Mouse (Mus musculus): ENCODE data around the gene Defa26. TPM values are rescaled to one million over a fixed set of nuclear protein-coding genes. Genes with fewer than 3 reads are reported as not detected.
"Not testable (repeated sequence)": the region's sequence is repeated elsewhere in the genome, so short reads cannot be mapped to it uniquely, and the experiment has no call there.

Defa26 gene
- polyA plus RNA-seq (2014; fragmentation: Nextera tagmentation; extraction: Ambion mirVana): not detected in 2 replicates

DNA sequence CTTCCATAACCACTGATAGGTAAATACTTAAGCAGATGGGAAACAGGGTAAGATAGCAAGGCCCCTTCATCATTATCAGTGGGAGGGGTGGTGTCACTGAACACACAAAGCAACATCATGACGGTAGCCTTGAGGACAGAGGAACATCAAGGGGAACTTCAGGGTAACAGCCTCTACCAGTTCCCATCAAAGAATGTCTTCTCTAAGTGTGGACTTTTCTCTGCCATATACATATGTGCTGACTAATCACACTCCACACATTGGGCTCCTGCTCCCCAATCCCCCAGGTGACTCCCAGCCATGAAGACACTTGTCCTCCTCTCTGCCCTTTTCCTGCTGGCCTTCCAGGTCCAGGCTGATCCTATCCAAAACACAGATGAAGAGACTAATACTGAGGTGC, at the start of gene Defa26:
Defa26 (plus strand) TSS at position 301 of the 400 bp plus-strand sequence.
- not testable (repeated sequence) for H3K4me3 ChIP-seq (ENCODE audit: low read depth, low read length); H3K9me3 ChIP-seq (ENCODE audit: control insufficient read depth, low read length); H3K27ac ChIP-seq (ENCODE audit: low read depth, low read length); DNase-seq (ENCODE audit: low spot score); H3K36me3 ChIP-seq (ENCODE audit: control insufficient read depth, insufficient read depth, low read length); H3K4me1 ChIP-seq (replicated peaks; ENCODE audit: control insufficient read depth, insufficient read depth, low read length); H3K4me2 ChIP-seq (replicated peaks; ENCODE audit: low read depth, low read length); H3K27me3 ChIP-seq (ENCODE audit: control insufficient read depth, insufficient read depth, low read length); ATAC-seq (ENCODE audit: low FRiP score); H3K9ac ChIP-seq (ENCODE audit: low read depth, low read length)
- no CpG with 5 or more reads among the region's 1 CpGs for WGBS

DNA sequence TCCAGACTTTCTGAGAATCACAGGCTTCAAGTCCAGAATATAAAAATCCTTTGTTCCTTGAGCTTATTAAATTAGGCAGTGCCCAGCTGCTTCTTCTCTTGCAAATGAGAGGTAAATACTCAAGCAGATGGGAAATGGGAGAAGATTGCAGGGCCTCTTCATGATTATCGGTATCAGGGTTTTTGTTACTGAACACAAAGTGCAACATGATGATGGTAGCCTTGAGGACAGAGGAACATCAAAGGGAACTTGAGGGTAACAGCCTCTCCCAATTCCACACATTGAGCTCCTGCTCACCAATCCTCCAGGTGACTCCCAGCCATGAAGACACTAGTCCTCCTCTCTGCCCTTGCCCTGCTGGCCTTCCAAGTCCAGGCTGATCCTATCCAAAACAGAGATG, 35.3 kb upstream of the Defa26 start, which contains the start of gene Defa28:
Defa28 (plus strand) TSS at position 301 of the 400 bp plus-strand sequence.
- H3K36me3 ChIP-seq (ENCODE audit: control insufficient read depth, insufficient read depth, low read length); H3K9ac ChIP-seq (ENCODE audit: low read depth, low read length); H3K27ac ChIP-seq (ENCODE audit: low read depth, low read length); H3K4me2 ChIP-seq (replicated peaks; ENCODE audit: low read depth, low read length); H3K27me3 ChIP-seq (ENCODE audit: control insufficient read depth, insufficient read depth, low read length); DNase-seq (ENCODE audit: low spot score); H3K4me3 ChIP-seq (ENCODE audit: low read depth, low read length); H3K9me3 ChIP-seq (ENCODE audit: control insufficient read depth, low read length); H3K4me1 ChIP-seq (replicated peaks; ENCODE audit: control insufficient read depth, insufficient read depth, low read length); ATAC-seq (ENCODE audit: low FRiP score): not testable (repeated sequence)
- WGBS: no CpG with 5 or more reads among the region's 1 CpGs

DNA sequence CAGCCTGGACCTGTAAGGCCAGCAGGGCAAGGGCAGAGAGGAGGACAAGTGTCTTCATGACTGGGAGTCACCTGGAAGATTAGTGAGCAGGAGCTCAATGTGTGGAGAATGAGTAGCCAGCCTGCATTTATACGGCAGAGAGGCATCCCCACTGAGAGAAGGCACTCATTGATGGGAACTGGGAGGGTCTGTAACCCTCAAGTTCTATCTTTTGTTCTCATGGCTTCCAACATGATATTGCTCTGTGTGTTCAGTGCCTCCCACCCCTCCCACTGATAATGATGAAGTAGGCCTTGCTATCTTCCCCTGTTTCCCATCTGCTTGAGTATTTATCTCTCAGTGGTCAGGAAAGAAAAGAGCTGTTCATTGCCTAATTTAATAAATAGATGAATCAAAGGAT, 23.6 kb upstream of the Defa26 start, which contains the start of gene Gm7861:
Gm7861 (minus strand) TSS at position 101 of the 400 bp plus-strand sequence.
- not testable (repeated sequence) for H3K4me3 ChIP-seq (ENCODE audit: low read depth, low read length); H3K9me3 ChIP-seq (ENCODE audit: control insufficient read depth, low read length); H3K9ac ChIP-seq (ENCODE audit: low read depth, low read length); H3K27me3 ChIP-seq (ENCODE audit: control insufficient read depth, insufficient read depth, low read length); H3K27ac ChIP-seq (ENCODE audit: low read depth, low read length); H3K4me1 ChIP-seq (replicated peaks; ENCODE audit: control insufficient read depth, insufficient read depth, low read length); H3K36me3 ChIP-seq (ENCODE audit: control insufficient read depth, insufficient read depth, low read length); ATAC-seq (ENCODE audit: low FRiP score); DNase-seq (ENCODE audit: low spot score); H3K4me2 ChIP-seq (replicated peaks; ENCODE audit: low read depth, low read length)
- WGBS: no CpG with 5 or more reads among the region's 1 CpGs

DNA sequence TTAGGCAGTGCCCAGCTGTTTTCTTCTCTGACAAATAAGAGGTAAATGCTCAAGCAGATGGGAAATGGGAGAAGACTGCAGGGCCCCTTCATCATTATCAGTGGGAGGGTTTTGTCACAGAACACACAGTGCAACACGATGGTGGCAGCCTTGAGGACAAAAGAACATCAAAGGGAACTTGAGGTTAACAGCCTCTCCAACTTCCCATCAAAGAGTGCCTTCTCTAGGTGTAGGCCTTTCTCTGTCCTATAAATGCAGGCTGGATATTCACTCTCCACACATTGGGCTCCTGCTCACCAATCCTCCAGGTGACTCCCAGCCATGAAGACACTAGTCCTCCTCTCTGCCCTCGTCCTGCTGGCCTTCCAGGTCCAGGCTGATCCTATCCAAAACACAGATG, 37.5 kb downstream of the Defa26 start, which contains the start of gene Defa17:
Defa17 (plus strand) TSS at position 301 of the 400 bp plus-strand sequence.
- H3K4me2 ChIP-seq (replicated peaks; ENCODE audit: low read depth, low read length); ATAC-seq (ENCODE audit: low FRiP score); DNase-seq (ENCODE audit: low spot score); H3K4me3 ChIP-seq (ENCODE audit: low read depth, low read length); H3K36me3 ChIP-seq (ENCODE audit: control insufficient read depth, insufficient read depth, low read length); H3K27me3 ChIP-seq (ENCODE audit: control insufficient read depth, insufficient read depth, low read length); H3K9ac ChIP-seq (ENCODE audit: low read depth, low read length); H3K4me1 ChIP-seq (replicated peaks; ENCODE audit: control insufficient read depth, insufficient read depth, low read length); H3K27ac ChIP-seq (ENCODE audit: low read depth, low read length); H3K9me3 ChIP-seq (ENCODE audit: control insufficient read depth, low read length): not testable (repeated sequence)
- no CpG with 5 or more reads among the region's 2 CpGs for WGBS

DNA sequence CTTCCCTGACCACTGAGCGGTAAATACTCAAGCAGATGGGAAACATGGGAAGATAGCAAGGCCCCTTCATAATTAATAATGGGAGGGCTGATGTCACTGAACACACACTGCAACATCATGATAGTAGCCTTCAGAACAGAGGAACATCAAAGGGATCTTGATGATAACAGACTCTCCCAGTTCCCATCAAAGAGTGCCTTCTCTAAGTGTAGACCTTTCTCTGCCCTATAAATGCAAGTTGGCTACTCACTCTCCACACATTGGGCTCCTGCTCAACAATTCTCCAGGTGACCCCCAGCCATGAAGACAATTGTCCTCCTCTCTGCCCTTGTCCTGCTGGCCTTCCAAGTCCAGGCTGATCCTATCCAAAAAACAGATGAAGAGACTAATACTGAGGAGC, 47.5 kb downstream of the Defa26 start, which contains the start of gene Defa34:
Defa34 (plus strand) TSS at position 301 of the 400 bp plus-strand sequence.
- not testable (repeated sequence) for H3K36me3 ChIP-seq (ENCODE audit: control insufficient read depth, insufficient read depth, low read length); H3K27ac ChIP-seq (ENCODE audit: low read depth, low read length); DNase-seq (ENCODE audit: low spot score); H3K9ac ChIP-seq (ENCODE audit: low read depth, low read length); H3K9me3 ChIP-seq (ENCODE audit: control insufficient read depth, low read length); H3K4me1 ChIP-seq (replicated peaks; ENCODE audit: control insufficient read depth, insufficient read depth, low read length); H3K27me3 ChIP-seq (ENCODE audit: control insufficient read depth, insufficient read depth, low read length); H3K4me3 ChIP-seq (ENCODE audit: low read depth, low read length); H3K4me2 ChIP-seq (replicated peaks; ENCODE audit: low read depth, low read length); ATAC-seq (ENCODE audit: low FRiP score)
- 100% methylated on average over 1 of the region's 1 CpGs for WGBS

Other genes starting within 250 kb of the Defa26 start
- not detected in 2 replicates for gene Defa2, start 239.7 kb upstream of the Defa26 start, polyA plus RNA-seq (2014; fragmentation: Nextera tagmentation; extraction: Ambion mirVana)
- not detected in 2 replicates for gene Defa33, start 226.4 kb upstream of the Defa26 start, polyA plus RNA-seq (2014; fragmentation: Nextera tagmentation; extraction: Ambion mirVana)
- gene Defa36, start 190.8 kb upstream of the Defa26 start, polyA plus RNA-seq (2014; fragmentation: Nextera tagmentation; extraction: Ambion mirVana): not detected in 2 replicates
- not detected in 2 replicates for gene Gm7849, start 161.6 kb upstream of the Defa26 start, polyA plus RNA-seq (2014; fragmentation: Nextera tagmentation; extraction: Ambion mirVana)
- not detected in 2 replicates for gene Defa20, start 108.9 kb upstream of the Defa26 start, polyA plus RNA-seq (2014; fragmentation: Nextera tagmentation; extraction: Ambion mirVana)
- gene Defa32, start 89.2 kb upstream of the Defa26 start, polyA plus RNA-seq (2014; fragmentation: Nextera tagmentation; extraction: Ambion mirVana): not detected in 2 replicates
- not detected in 2 replicates for gene Defa37, start 52.8 kb upstream of the Defa26 start, polyA plus RNA-seq (2014; fragmentation: Nextera tagmentation; extraction: Ambion mirVana)
- not detected in 2 replicates for gene Defa28, start 35.2 kb upstream of the Defa26 start, polyA plus RNA-seq (2014; fragmentation: Nextera tagmentation; extraction: Ambion mirVana)
- not detected in 2 replicates for gene Gm7861, start 23.7 kb upstream of the Defa26 start, polyA plus RNA-seq (2014; fragmentation: Nextera tagmentation; extraction: Ambion mirVana)
- gene Defa17, start 37.6 kb downstream of the Defa26 start, polyA plus RNA-seq (2014; fragmentation: Nextera tagmentation; extraction: Ambion mirVana): not detected in 2 replicates
- not detected in 2 replicates for gene Defa34, start 47.6 kb downstream of the Defa26 start, polyA plus RNA-seq (2014; fragmentation: Nextera tagmentation; extraction: Ambion mirVana)
- gene AY761184, start 85.5 kb downstream of the Defa26 start, polyA plus RNA-seq (2014; fragmentation: Nextera tagmentation; extraction: Ambion mirVana): not detected in 2 replicates
- gene Defa24, start 116.3 kb downstream of the Defa26 start, polyA plus RNA-seq (2014; fragmentation: Nextera tagmentation; extraction: Ambion mirVana): not detected in 2 replicates
- gene Defb50, start 205.4 kb downstream of the Defa26 start, polyA plus RNA-seq (2014; fragmentation: Nextera tagmentation; extraction: Ambion mirVana): not detected in 2 replicates
- gene Defb2, start 221.7 kb downstream of the Defa26 start, polyA plus RNA-seq (2014; fragmentation: Nextera tagmentation; extraction: Ambion mirVana): 0.67 TPM in 1 of 2 replicates, not detected in the other
- 0.91 and 1.5 TPM in 2 replicates for gene Defb10, start 240.7 kb downstream of the Defa26 start, polyA plus RNA-seq (2014; fragmentation: Nextera tagmentation; extraction: Ambion mirVana)

Measured in hindbrain, embryonic 11.5 days (tissue).